Mouse (Mus musculus): ENCODE measurements at regions not wholly inside any gene's neighbourhood (a gene's known extent, or its start where the extent isn't known, plus 50 kb on each side); places are given as distances from the start of the nearest gene placed in this dataset.

- DNase-seq (ENCODE audit: low spot score in 2 of 2) = peak; percentile 83 to 88
Measured at GRCm38 (mm10) chr16:95647854-95648253, 54.0 kb upstream of the Ets2 start.

- DNase-seq (ENCODE audit: low spot score in 2 of 2) = peak; percentile 36 to 46
Measured at GRCm38 (mm10) chr16:95642784-95643590, 56.6 kb upstream of the Erg start.

- no peak for DNase-seq (ENCODE audit: low spot score in 2 of 2)
Measured at GRCm38 (mm10) chr16:95640670-95641069, 54.3 kb upstream of the Erg start.

- no peak for DNase-seq (ENCODE audit: low spot score in 2 of 2)
Measured at GRCm38 (mm10) chr16:95639677-95640076, 53.3 kb upstream of the Erg start.

- no peak for DNase-seq (ENCODE audit: low spot score in 2 of 2)
Measured at GRCm38 (mm10) chr16:95637850-95638249, 51.5 kb upstream of the Erg start.

- DNase-seq (ENCODE audit: low spot score in 2 of 2) = no peak
Measured at GRCm38 (mm10) chr16:95636615-95637014, 50.2 kb upstream of the Erg start.

Data from right cerebral cortex, postnatal 10 days (tissue).